ENCODE assay signal across 8 mouse cellular contexts in the genomic region with DNA sequence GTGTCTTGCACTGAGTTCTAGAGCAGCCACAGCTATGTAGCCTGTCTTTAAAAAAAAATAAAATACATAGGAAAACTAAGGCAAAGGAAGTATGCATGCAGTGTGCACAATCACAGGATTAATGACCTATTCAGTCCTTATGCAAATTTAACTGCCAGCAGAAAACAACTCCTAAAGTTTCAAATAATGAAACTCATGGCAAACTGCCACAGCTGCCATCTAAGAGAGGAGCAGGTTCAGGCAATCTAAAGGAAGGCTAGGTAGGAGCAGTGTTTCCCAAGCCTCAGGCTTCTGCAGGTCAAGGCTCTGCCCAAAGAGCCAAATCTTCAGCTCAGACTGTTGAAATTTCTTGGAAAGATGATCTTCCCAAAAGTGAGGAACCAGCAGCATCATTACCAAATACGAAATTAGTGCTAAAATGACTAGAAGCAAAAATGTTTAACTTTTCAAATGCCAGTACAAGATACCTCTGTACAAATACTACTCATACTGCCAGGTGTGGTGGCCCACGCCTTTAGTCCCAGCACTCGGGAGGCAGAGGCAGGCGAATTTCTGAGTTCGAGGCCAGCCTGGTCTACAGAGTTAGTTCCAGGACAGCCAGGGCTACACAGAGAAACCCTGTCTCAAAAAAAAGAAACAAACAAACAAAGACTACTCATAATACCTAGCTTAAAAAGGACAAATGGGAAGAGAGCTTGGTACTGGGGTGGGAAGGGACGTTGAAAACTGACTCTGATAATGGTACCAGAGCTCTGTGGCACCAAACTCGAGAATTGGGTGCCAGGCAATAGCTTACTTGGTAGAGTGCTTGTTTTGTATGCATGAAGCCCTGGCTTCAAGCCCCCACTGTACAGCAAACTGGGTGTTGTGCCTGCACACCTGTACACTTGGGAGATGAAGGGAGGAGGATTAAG. TPM values are rescaled to one million over a fixed set of nuclear protein-coding genes. Genes with fewer than 3 reads are reported as not detected.
DNase-seq lines count a peak whose midpoint lies in the region; ATAC-seq lines count a peak whose summit lies in the region.

No protein-coding gene starts in this region.

- intact Hi-C loops in heart, postnatal 36 days (cut with DNase I) = no loop called here
- intact Hi-C loops in left cerebral cortex, postnatal 14 days (cut with DNase I) = no loop called here

- H3K9me3 ChIP-seq in heart, embryonic 14.5 days (ENCODE audit: control insufficient read depth, low read length) = no peaks in the 10 kb centered on the region
- no peaks in the 10 kb centered on the region for H3K9me3 ChIP-seq in embryonic facial prominence, embryonic 15.5 days (replicated peaks)
- H3K9me3 ChIP-seq in midbrain, embryonic 14.5 days (ENCODE audit: control insufficient read depth, low read length) = no peaks in the 10 kb centered on the region

- ATAC-seq in heart, embryonic 14.5 days (ENCODE audit: insufficient number of reproducible peaks, insufficient read depth, low FRiP score, low read depth) = no peak
- ATAC-seq in embryonic facial prominence, embryonic 15.5 days (ENCODE audit: insufficient number of reproducible peaks, low FRiP score, low TSS enrichment, low read depth) = no peak
- ATAC-seq in midbrain, embryonic 14.5 days (ENCODE audit: low FRiP score, low TSS enrichment) = no peak

- H3K36me3 ChIP-seq in heart, embryonic 14.5 days (ENCODE audit: control insufficient read depth, insufficient read depth, low read length) = peaks cover under 1% of the 10 kb centered on the region
- H3K36me3 ChIP-seq in embryonic facial prominence, embryonic 15.5 days = peaks cover 7% of the 10 kb centered on the region
- 0 out of 2 replicates have a peak, but pooled peaks cover 3% of the 10 kb centered on the region for H3K36me3 ChIP-seq in midbrain, embryonic 14.5 days (ENCODE audit: control insufficient read depth, insufficient read depth, low read length)

- WGBS in heart, embryonic 14.5 days = 82% methylated on average over 7 of the region's 7 CpGs
- WGBS in embryonic facial prominence, embryonic 15.5 days = 85% methylated on average over 7 of the region's 7 CpGs
- 93% methylated on average over 7 of the region's 7 CpGs for WGBS in midbrain, embryonic 14.5 days

- H3K9ac ChIP-seq in heart, embryonic 14.5 days (ENCODE audit: low read length) = peak overlapping the region; percentile 99
- H3K9ac ChIP-seq in embryonic facial prominence, embryonic 15.5 days = no peak overlapping the region
- H3K9ac ChIP-seq in midbrain, embryonic 14.5 days (replicated peaks; ENCODE audit: low read length) = no peak overlapping the region

- H3K4me1 ChIP-seq in heart, embryonic 14.5 days (ENCODE audit: control insufficient read depth in 2 of 2, insufficient read depth in 2 of 2, low read length in 2 of 2) = peaks cover 11 to 38% of the 10 kb centered on the region in 2 experiments
- peaks cover 26% of the 10 kb centered on the region for H3K4me1 ChIP-seq in embryonic facial prominence, embryonic 15.5 days
- peaks cover 29% of the 10 kb centered on the region for H3K4me1 ChIP-seq in midbrain, embryonic 14.5 days (ENCODE audit: control insufficient read depth, insufficient read depth, low read length)

- peak overlapping the region; percentile 76 for H3K4me2 ChIP-seq in heart, embryonic 14.5 days (ENCODE audit: low read length)
- H3K4me2 ChIP-seq in embryonic facial prominence, embryonic 15.5 days (replicated peaks) = peak overlapping the region; percentile 64
- H3K4me2 ChIP-seq in midbrain, embryonic 14.5 days (ENCODE audit: low read length) = peak overlapping the region; percentile 84

- 0 out of 4 replicates have a peak overlapping the region, but pooled peaks of 1 of the 2 experiments have one; percentile 100 for H3K4me3 ChIP-seq in heart, embryonic 14.5 days (ENCODE audit: control insufficient read depth in 1 of 2, insufficient read depth in 1 of 2, low read depth in 1 of 2, low read length in 2 of 2)
- peak overlapping the region; percentile 92 for H3K4me3 ChIP-seq in embryonic facial prominence, embryonic 15.5 days (replicated peaks)
- H3K4me3 ChIP-seq in midbrain, embryonic 14.5 days (replicated peaks; ENCODE audit: low read depth, low read length) = no peak overlapping the region

- no peak for DNase-seq in heart, postnatal 36 days
- DNase-seq in kidney, adult 9 months = peak; percentile 47
- no peak for DNase-seq in midbrain, embryonic 14.5 days
- no peak for DNase-seq in left cerebral cortex, postnatal 14 days (ENCODE audit: low spot score in 2 of 2)
- no peak for DNase-seq in ovary, postnatal 10 days (ENCODE audit: low spot score)
- no peak for DNase-seq in testis, postnatal 10 days (ENCODE audit: low spot score)

- H3K27ac ChIP-seq in heart, embryonic 14.5 days (replicated peaks in 1 of 2; ENCODE audit: control insufficient read depth in 1 of 2, insufficient read depth in 1 of 2, low read depth in 2 of 2, low read length in 2 of 2) = no peak overlapping the region
- no peak overlapping the region for H3K27ac ChIP-seq in embryonic facial prominence, embryonic 15.5 days (replicated peaks)
- H3K27ac ChIP-seq in midbrain, embryonic 14.5 days (replicated peaks; ENCODE audit: low read depth, low read length) = no peak overlapping the region

- H3K27me3 ChIP-seq in heart, embryonic 14.5 days (ENCODE audit: control insufficient read depth, insufficient read depth, low read length) = no peaks in the 10 kb centered on the region
- no peaks in the 10 kb centered on the region for H3K27me3 ChIP-seq in embryonic facial prominence, embryonic 15.5 days
- H3K27me3 ChIP-seq in midbrain, embryonic 14.5 days (ENCODE audit: control insufficient read depth, insufficient read depth, low read length) = no peaks in the 10 kb centered on the region

RNA-seq across cellular contexts. Expression of a gene that starts 2.1 kb away (rescaled TPM):
- polyA plus RNA-seq in heart, embryonic 14.5 days (2014; fragmentation: Nextera tagmentation; extraction: Ambion mirVana) = 66.8 and 74.0 TPM in 2 replicates
- 100 to 1,000 TPM; 125 to 126 TPM for total RNA-seq in heart, postnatal 36 days (2021)
- 63.9 and 71.9 TPM in 2 replicates for polyA plus RNA-seq in embryonic facial prominence, embryonic 15.5 days (2015; fragmentation: Nextera tagmentation; extraction: Ambion mirVana)
- 42.2 and 57.4 TPM in 2 replicates for polyA plus RNA-seq in midbrain, embryonic 14.5 days (2014; fragmentation: Nextera tagmentation; extraction: Ambion mirVana)
- 100 to 1,000 TPM; 186 to 187 TPM for total RNA-seq in left cerebral cortex, postnatal 14 days (2021)

RNA-seq across cellular contexts. Expression of a gene that starts 26.3 kb away (rescaled TPM):
- 15.8 and 17.5 TPM in 2 replicates for polyA plus RNA-seq in heart, embryonic 14.5 days (2014; fragmentation: Nextera tagmentation; extraction: Ambion mirVana)
- 1 to 10 TPM; 5.3 to 6.8 TPM for total RNA-seq in heart, postnatal 36 days (2021)
- polyA plus RNA-seq in embryonic facial prominence, embryonic 15.5 days (2015; fragmentation: Nextera tagmentation; extraction: Ambion mirVana) = 16.3 and 16.7 TPM in 2 replicates
- polyA plus RNA-seq in midbrain, embryonic 14.5 days (2014; fragmentation: Nextera tagmentation; extraction: Ambion mirVana) = 15.1 and 20.3 TPM in 2 replicates
- 1 to 10 TPM; 8.6 to 9.4 TPM for total RNA-seq in left cerebral cortex, postnatal 14 days (2021)

RNA-seq across cellular contexts. Expression of a gene that starts 52.4 kb away (rescaled TPM):
- polyA plus RNA-seq in heart, embryonic 14.5 days (2014; fragmentation: Nextera tagmentation; extraction: Ambion mirVana) = 56.2 and 72.9 TPM in 2 replicates
- 10 to 100 TPM; 81.8 to 88.8 TPM for total RNA-seq in heart, postnatal 36 days (2021)
- 43.1 and 50.3 TPM in 2 replicates for polyA plus RNA-seq in embryonic facial prominence, embryonic 15.5 days (2015; fragmentation: Nextera tagmentation; extraction: Ambion mirVana)
- 105 and 107 TPM in 2 replicates for polyA plus RNA-seq in midbrain, embryonic 14.5 days (2014; fragmentation: Nextera tagmentation; extraction: Ambion mirVana)
- 100 to 1,000 TPM; 161 to 169 TPM for total RNA-seq in left cerebral cortex, postnatal 14 days (2021)
